Mouse (Mus musculus): ENCODE data around the gene Tgfb2. TPM values are rescaled to one million over a fixed set of nuclear protein-coding genes. Genes with fewer than 3 reads are reported as not detected.

The Tgfb2 gene
- polyA plus RNA-seq, 1 experiment from 2014 or later = 102 TPM

DNA sequence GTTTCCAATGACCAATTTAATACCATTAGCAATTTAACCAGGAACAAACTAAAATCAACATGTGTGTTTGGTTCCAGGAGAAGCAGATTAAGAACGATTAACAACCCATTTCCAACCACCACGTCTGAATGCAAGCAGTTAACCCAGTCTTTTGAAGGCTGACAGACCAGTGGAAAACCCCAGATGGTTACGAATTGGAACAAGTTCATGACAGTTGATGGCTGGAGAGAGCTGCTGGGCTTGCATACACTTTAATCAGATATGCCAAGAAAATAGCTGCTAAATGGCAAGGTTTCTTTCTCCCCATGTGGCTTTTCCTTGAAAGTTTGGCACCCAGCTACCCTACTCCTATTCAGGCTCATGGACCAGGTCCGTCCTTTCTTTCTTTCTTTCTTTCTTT is 55.8 kb downstream of the Tgfb2 start:
- ATAC-seq (ENCODE audit: low read depth) = no peak
- Histone ChIP-seq H3K27me3 (ENCODE audit: control insufficient read depth, insufficient read depth, low read depth, low read length) (no peaks in the 10 kb centered on the region), H3K9me3 (ENCODE audit: control insufficient read depth, low read length) (peaks cover 7% of the 10 kb centered on the region), H3K36me3 (ENCODE audit: control insufficient read depth, insufficient read depth, low read length) (peaks cover 17% of the 10 kb centered on the region), H3K4me2 (ENCODE audit: low read depth, low read length) (no peak overlapping the region), H3K27ac (ENCODE audit: low read length) (no peak overlapping the region), H3K4me1 (replicated peaks; ENCODE audit: control insufficient read depth, insufficient read depth, low read length) (peaks cover 16% of the 10 kb centered on the region), H3K4me3 (ENCODE audit: low read length) (no peak overlapping the region), H3K9ac (ENCODE audit: low read length) (no peak overlapping the region)
- WGBS = 81% methylated on average over 4 of the region's 4 CpGs

GRCm38 (mm10) chr1:186637304-186638213 is 68.2 kb downstream of the Tgfb2 start:
- H3K27me3 ChIP-seq (ENCODE audit: control insufficient read depth, insufficient read depth, low read depth, low read length) = no peaks in the 10 kb centered on the region
- WGBS = 34% methylated on average over 12 of the region's 12 CpGs

GRCm38 (mm10) chr1:186635045-186635444 is 70.7 kb downstream of the Tgfb2 start:
- H3K4me1 ChIP-seq (replicated peaks; ENCODE audit: control insufficient read depth, insufficient read depth, low read length) = peaks cover 20% of the 10 kb centered on the region
- H3K4me2 ChIP-seq (ENCODE audit: low read depth, low read length) = no peak overlapping the region
- peaks cover 9% of the 10 kb centered on the region for H3K36me3 ChIP-seq (ENCODE audit: control insufficient read depth, insufficient read depth, low read length)
- no peaks in the 10 kb centered on the region for H3K27me3 ChIP-seq (ENCODE audit: control insufficient read depth, insufficient read depth, low read depth, low read length)
- H3K4me3 ChIP-seq (ENCODE audit: low read length) = no peak overlapping the region
- H3K9ac ChIP-seq (ENCODE audit: low read length) = no peak overlapping the region
- H3K9me3 ChIP-seq (ENCODE audit: control insufficient read depth, low read length) = no peaks in the 10 kb centered on the region
- 52% methylated on average over 7 of the region's 7 CpGs for WGBS
- H3K27ac ChIP-seq (ENCODE audit: low read length) = peak overlapping the region; percentile 5; the same call in 1 of the 2 replicates
- peak; percentile 49; the same call in 1 of the 2 replicates for ATAC-seq (ENCODE audit: low read depth)

More at GRCm38 (mm10) chr1:186637304-186638213, 68.2 kb downstream of the Tgfb2 start:
- Histone ChIP-seq H3K9me3 (ENCODE audit: control insufficient read depth, low read length) (no peaks in the 10 kb centered on the region), H3K27ac (ENCODE audit: low read length) (no peak overlapping the region), H3K9ac (ENCODE audit: low read length) (no peak overlapping the region), H3K4me1 (replicated peaks; ENCODE audit: control insufficient read depth, insufficient read depth, low read length) (peaks cover 20% of the 10 kb centered on the region), H3K4me2 (ENCODE audit: low read depth, low read length) (no peak overlapping the region), H3K4me3 (ENCODE audit: low read length) (no peak overlapping the region), H3K36me3 (ENCODE audit: control insufficient read depth, insufficient read depth, low read length) (no peaks in the 10 kb centered on the region; the same call in 1 of the 2 replicates)
- no peak for ATAC-seq (ENCODE audit: low read depth)

GRCm38 (mm10) chr1:186631457-186631856 is 74.3 kb downstream of the Tgfb2 start:
- Histone ChIP-seq H3K4me1 (replicated peaks; ENCODE audit: control insufficient read depth, insufficient read depth, low read length) (peaks cover 3% of the 10 kb centered on the region; the same call in 1 of the 2 replicates), H3K9ac (ENCODE audit: low read length) (no peak overlapping the region), H3K4me3 (ENCODE audit: low read length) (no peak overlapping the region), H3K4me2 (ENCODE audit: low read depth, low read length) (no peak overlapping the region), H3K27ac (ENCODE audit: low read length) (no peak overlapping the region), H3K36me3 (ENCODE audit: control insufficient read depth, insufficient read depth, low read length) (peaks cover 23% of the 10 kb centered on the region), H3K27me3 (ENCODE audit: control insufficient read depth, insufficient read depth, low read depth, low read length) (no peaks in the 10 kb centered on the region), H3K9me3 (ENCODE audit: control insufficient read depth, low read length) (no peaks in the 10 kb centered on the region)
- WGBS = 84% methylated on average over 6 of the region's 6 CpGs
- ATAC-seq (ENCODE audit: low read depth) = no peak

- Histone ChIP-seq H3K4me3 (ENCODE audit: low read length) (no peak overlapping the region), H3K27ac (ENCODE audit: low read length) (no peak overlapping the region), H3K27me3 (ENCODE audit: control insufficient read depth, insufficient read depth, low read depth, low read length) (no peaks in the 10 kb centered on the region), H3K36me3 (ENCODE audit: control insufficient read depth, insufficient read depth, low read length) (peaks cover 23% of the 10 kb centered on the region), H3K9me3 (ENCODE audit: control insufficient read depth, low read length) (no peaks in the 10 kb centered on the region), H3K4me2 (ENCODE audit: low read depth, low read length) (no peak overlapping the region), H3K4me1 (replicated peaks; ENCODE audit: control insufficient read depth, insufficient read depth, low read length) (peaks cover 3% of the 10 kb centered on the region; the same call in 1 of the 2 replicates), H3K9ac (ENCODE audit: low read length) (no peak overlapping the region)
- no peak for ATAC-seq (ENCODE audit: low read depth)
- WGBS = 78% methylated on average over 5 of the region's 5 CpGs
Measured at GRCm38 (mm10) chr1:186630971-186631370, 74.8 kb downstream of the Tgfb2 start.

DNA sequence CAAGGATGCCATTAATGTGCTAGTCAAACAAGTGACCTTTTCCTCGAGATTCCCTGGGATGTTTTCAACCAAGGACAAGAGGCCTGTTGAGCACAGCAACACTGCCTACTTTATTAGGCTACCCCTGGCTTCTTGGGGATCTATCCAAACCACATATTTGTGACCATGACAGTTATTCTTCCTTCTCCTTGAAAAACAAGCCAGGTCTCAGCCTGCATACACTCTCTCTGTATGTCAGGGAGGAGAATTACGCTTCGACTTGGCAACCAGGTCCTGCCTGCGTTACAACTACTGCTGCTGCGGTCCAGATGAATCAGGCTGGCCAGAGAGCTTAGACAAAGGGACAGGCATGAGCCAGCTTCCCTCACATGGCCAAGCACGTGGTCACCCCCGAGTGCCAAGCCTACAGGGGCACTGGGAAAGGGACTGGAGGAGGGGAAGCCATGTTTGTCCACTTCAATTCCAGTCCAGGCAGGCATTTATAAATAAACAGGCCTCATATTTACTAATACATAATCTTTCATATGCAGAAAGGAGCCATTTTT is 78.3 kb downstream of the Tgfb2 start:
- H3K27ac ChIP-seq (ENCODE audit: low read length) = no peak overlapping the region
- no peak for ATAC-seq (ENCODE audit: low read depth)
- no peak overlapping the region for H3K9ac ChIP-seq (ENCODE audit: low read length)
- H3K4me2 ChIP-seq (ENCODE audit: low read depth, low read length) = no peak overlapping the region
- H3K4me3 ChIP-seq (ENCODE audit: low read length) = no peak overlapping the region
- H3K9me3 ChIP-seq (ENCODE audit: control insufficient read depth, low read length) = no peaks in the 10 kb centered on the region
- 82% methylated on average over 7 of the region's 7 CpGs for WGBS
- peaks cover 29% of the 10 kb centered on the region for H3K36me3 ChIP-seq (ENCODE audit: control insufficient read depth, insufficient read depth, low read length)
- no peaks in the 10 kb centered on the region for H3K27me3 ChIP-seq (ENCODE audit: control insufficient read depth, insufficient read depth, low read depth, low read length)
- H3K4me1 ChIP-seq (replicated peaks; ENCODE audit: control insufficient read depth, insufficient read depth, low read length) = no peaks in the 10 kb centered on the region

- Histone ChIP-seq H3K4me1 (replicated peaks; ENCODE audit: control insufficient read depth, insufficient read depth, low read length) (no peaks in the 10 kb centered on the region), H3K27me3 (ENCODE audit: control insufficient read depth, insufficient read depth, low read depth, low read length) (no peaks in the 10 kb centered on the region), H3K36me3 (ENCODE audit: control insufficient read depth, insufficient read depth, low read length) (peaks cover 20% of the 10 kb centered on the region), H3K4me3 (ENCODE audit: low read length) (no peak overlapping the region), H3K9me3 (ENCODE audit: control insufficient read depth, low read length) (no peaks in the 10 kb centered on the region), H3K9ac (ENCODE audit: low read length) (no peak overlapping the region), H3K27ac (ENCODE audit: low read length) (no peak overlapping the region), H3K4me2 (ENCODE audit: low read depth, low read length) (no peak overlapping the region)
- no peak for ATAC-seq (ENCODE audit: low read depth)
- WGBS = 84% methylated on average over 5 of the region's 5 CpGs
Measured at GRCm38 (mm10) chr1:186624474-186624873, 81.3 kb downstream of the Tgfb2 start.

- H3K4me3 ChIP-seq (ENCODE audit: low read length) = no peak overlapping the region
- peaks cover 2% of the 10 kb centered on the region; the same call in 1 of the 2 replicates for H3K4me1 ChIP-seq (replicated peaks; ENCODE audit: control insufficient read depth, insufficient read depth, low read length)
- H3K9ac ChIP-seq (ENCODE audit: low read length) = no peak overlapping the region
- H3K27me3 ChIP-seq (ENCODE audit: control insufficient read depth, insufficient read depth, low read depth, low read length) = no peaks in the 10 kb centered on the region
- no peak overlapping the region for H3K4me2 ChIP-seq (ENCODE audit: low read depth, low read length)
- no peak overlapping the region for H3K27ac ChIP-seq (ENCODE audit: low read length)
- WGBS = 91% methylated on average over 3 of the region's 3 CpGs
- no peaks in the 10 kb centered on the region for H3K9me3 ChIP-seq (ENCODE audit: control insufficient read depth, low read length)
- no peak for ATAC-seq (ENCODE audit: low read depth)
- H3K36me3 ChIP-seq (ENCODE audit: control insufficient read depth, insufficient read depth, low read length) = peaks cover 6% of the 10 kb centered on the region; the same call in 1 of the 2 replicates
Measured at GRCm38 (mm10) chr1:186621812-186622211, 84.0 kb downstream of the Tgfb2 start.

DNA sequence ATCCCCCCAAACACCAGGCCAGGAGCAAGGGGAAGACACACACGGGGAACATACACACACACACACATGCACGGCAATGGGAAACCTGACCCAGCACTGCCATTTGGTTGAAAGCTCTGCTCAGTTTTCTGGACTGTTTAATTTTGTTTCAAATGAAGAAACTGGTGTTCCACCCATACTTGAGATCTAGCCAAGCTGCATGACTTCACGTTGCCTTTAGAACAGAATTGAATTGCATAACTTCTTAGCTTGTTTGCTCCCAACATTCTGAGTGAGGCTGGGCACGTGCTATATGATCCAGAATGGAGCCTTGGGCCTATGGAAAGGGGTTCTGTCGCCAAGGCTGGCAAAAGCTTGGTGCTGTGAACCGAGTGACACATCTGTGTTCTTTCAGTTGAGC is 87.5 kb downstream of the Tgfb2 start:
- Histone ChIP-seq H3K4me2 (ENCODE audit: low read depth, low read length) (no peak overlapping the region), H3K36me3 (ENCODE audit: control insufficient read depth, insufficient read depth, low read length) (no peaks in the 10 kb centered on the region; the same call in 1 of the 2 replicates), H3K27me3 (ENCODE audit: control insufficient read depth, insufficient read depth, low read depth, low read length) (no peaks in the 10 kb centered on the region), H3K9me3 (ENCODE audit: control insufficient read depth, low read length) (no peaks in the 10 kb centered on the region), H3K4me1 (replicated peaks; ENCODE audit: control insufficient read depth, insufficient read depth, low read length) (peaks cover 2% of the 10 kb centered on the region; the same call in 1 of the 2 replicates), H3K9ac (ENCODE audit: low read length) (no peak overlapping the region), H3K27ac (ENCODE audit: low read length) (peak overlapping the region; percentile 64), H3K4me3 (ENCODE audit: low read length) (no peak overlapping the region)
- ATAC-seq (ENCODE audit: low read depth) = peak; percentile 81
- 51% methylated on average over 6 of the region's 6 CpGs for WGBS

Data from lung, embryonic 16.5 days (tissue).